Mouse (Mus musculus) T-helper 17 cell (primary cell): Measurements from ENCODE around the gene Pdia5.

ENCODE experiments used
- in situ Hi-C, 2 experiments: fragments of 300-600 bp; cut with MboI, MseI; formaldehyde crosslinking; loops; 1 replicate in 1 of 2; 2 replicates in 1 of 2; pipeline ENCODE4 v1.15.1; 2025; ENCODE audit warnings: high pct_unique_total_duplicates in 2 of 2

Gene Pdia5

GRCm38 (mm10) chr16:35362221-35362620 is 128.5 kb downstream of the Pdia5 start:
- in situ Hi-C loops, result loop anchor here in 1 of 2 experiments (25.0 kb wide), 2 partner anchors 450 to 600 kb away; no protein-coding TSS in a partner anchor

- in situ Hi-C loops, result loop anchor here in 1 of 2 experiments (25.0 kb wide), 2 partner anchors 452 to 602 kb away; no protein-coding TSS in a partner anchor
These were observed 130.1 kb downstream of the Pdia5 start for GRCm38 (mm10) chr16:35360593-35360992.

- in situ Hi-C loops, result loop anchor here in 1 of 2 experiments (25.0 kb wide), 2 partner anchors 455 to 605 kb away; no protein-coding TSS in a partner anchor
These were observed 133.2 kb downstream of the Pdia5 start for GRCm38 (mm10) chr16:35357449-35357848.
